Mouse (Mus musculus) mouse embryonic stem cell (cell line): ENCODE results near the gene 4930503B20Rik.

Experiments used
- in situ Hi-C, 2 experiments: fragments of 300-500 bp; cut with MboI; formaldehyde crosslinking; loops; 1 replicate in 1 of 2; 3 replicates in 1 of 2; pipeline ENCODE4 v1.14.3; 2019 to 2020; ENCODE audit warnings: low sequenced_read_pairs in 2 of 2, low pct_unique_long_range_greater_than_20kb in 1 of 2, mixed read lengths in 1 of 2; ENCODE audit not compliant: unreplicated experiment in 1 of 2

4930503B20Rik gene

DNA sequence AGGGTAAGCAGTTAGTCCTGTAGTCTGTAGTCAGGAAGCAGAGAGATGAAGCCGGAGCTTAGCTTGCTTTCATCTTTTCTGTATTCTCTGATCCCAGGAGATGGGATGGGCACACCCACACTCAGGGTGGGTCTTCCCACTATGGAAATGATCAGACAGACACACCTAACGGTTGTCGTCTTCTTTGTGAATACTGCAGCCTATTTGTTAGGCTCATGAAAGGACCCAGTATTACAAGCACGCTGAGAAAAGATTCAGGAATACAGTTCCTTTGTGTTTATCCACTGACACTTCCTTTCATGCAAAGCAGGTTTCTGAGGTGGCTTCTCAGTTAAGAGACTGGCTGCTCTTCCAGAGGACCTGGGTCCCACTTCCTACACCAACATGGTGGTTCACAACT, 39.9 kb downstream of the 4930503B20Rik start:
- in situ Hi-C loops = no loop called here

DNA sequence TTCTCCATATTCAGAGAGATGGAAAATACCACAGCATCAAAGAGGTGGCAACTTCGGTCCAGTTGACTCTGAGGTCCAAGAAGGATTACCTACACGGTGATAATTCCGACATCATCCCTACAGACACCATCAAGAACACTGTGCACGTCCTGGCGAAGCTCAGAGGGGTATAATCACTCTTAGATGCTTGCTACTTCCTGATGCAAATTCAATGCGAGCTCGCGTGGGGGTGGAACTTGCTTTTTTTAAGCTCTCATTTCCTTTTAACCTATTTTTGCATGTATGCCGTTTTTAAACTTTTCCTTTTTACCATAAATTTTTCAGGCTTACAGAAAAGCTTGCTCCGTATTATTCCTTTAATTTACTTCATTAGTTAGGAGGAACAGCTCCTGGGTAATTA, 40.8 kb downstream of the 4930503B20Rik start:
- in situ Hi-C loops = no loop called here

DNA sequence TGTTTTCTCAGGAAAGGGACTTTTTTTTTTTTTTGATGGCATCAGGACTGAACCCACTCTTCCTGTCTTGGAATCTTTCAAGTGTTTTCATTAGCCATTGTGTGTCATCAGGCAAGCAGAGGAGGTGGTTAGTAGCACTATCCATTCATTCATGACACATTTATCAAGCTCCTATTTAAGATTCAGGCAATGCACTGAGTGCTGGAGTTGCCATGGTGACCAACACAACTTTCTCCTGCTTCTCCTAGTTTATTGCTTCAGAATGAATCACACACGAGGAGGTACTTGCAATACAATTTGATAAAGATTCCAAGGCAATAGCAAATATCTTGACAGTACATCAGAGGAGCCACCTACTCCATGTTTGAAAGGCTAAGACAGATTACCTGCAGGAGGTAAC, 43.7 kb downstream of the 4930503B20Rik start:
- in situ Hi-C loops = no loop called here

DNA sequence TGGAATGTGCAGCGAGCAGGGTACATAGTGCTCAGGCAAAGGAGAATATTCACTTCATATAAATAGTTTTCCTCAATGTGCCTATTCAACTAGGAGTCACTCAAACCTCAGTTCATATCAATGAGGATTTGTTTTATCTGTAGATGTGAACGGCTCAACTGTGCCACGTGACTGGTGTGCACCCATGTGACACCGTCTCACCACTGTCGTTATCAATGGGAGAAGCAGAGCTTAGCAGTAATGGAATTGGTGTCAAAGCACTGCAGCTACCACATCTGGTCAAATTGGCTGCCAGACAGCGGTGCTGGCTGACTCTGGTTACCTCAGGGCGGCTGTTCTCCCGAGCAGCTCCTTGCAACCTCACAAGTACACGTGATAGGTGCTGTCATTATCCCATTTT, 46.5 kb downstream of the 4930503B20Rik start:
- in situ Hi-C loops = no loop called here

DNA sequence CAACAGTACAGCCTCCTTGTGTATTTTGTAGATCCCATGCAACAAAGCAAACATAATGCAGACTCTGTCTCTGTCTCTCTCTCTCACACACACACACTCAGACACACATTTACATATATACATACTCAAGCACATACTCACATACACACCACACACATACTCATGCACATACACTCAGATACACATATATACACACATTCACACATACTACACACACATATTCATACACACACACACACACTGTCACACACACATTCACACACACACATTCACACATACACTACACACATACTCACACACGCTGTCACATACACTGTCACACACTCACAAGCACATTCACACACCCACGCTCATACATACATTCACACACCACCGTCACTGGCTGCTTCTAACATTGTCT, 48.6 kb downstream of the 4930503B20Rik start:
- in situ Hi-C loops = no loop called here

DNA sequence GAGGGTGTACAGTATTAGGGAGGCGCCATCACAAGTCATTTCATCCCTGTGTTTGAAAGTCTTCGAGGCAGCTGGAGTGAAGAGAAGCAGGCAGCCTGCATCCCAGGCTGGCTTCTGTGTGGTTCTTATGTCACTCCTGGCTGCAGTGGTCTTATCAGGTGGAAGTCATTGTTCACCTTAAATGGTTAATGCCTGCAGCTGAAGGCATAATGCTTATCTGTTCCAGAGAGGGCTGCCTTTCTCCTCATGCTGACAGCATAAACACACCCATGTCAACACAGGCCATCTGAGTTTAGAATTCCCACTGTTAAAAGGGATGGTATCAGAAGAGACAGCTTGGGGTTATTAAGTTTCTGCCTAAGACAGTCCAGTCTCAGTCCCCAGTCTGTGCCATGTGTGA, 49.9 kb downstream of the 4930503B20Rik start:
- in situ Hi-C loops = no loop called here

DNA sequence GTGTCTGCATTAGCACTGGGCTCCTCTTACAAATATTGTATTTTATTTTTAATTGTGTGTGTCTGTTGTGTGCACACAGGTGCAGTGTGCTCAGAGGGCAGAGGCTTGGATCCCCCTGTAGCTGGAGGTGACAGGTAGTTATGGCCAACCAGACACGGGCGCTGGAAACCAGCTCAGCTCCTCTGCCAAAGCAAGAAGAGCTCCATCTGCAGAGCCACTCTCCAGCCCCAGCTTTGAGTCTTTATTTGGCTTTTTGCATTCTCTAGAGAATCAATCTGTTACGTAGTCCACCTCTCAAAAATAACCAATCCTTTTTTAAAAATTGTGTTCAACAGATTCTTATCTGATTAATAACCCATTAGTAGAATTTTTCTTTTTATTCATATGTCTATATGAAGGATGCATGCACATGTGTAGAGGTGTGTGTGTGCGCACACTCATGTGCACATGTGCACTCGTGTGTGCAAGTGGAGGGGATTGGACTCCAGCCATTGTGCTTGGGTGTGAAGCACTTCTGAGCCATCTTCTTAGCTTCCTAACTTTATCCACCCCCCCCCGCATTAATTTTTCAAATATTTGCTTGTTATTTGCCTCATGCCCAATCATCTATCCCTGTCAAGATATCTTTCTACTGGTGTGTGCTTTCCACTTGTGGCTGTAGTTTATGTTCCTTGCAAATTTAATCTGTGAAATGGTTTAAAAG, 51.8 kb downstream of the 4930503B20Rik start:
- in situ Hi-C loops = no loop called here

DNA sequence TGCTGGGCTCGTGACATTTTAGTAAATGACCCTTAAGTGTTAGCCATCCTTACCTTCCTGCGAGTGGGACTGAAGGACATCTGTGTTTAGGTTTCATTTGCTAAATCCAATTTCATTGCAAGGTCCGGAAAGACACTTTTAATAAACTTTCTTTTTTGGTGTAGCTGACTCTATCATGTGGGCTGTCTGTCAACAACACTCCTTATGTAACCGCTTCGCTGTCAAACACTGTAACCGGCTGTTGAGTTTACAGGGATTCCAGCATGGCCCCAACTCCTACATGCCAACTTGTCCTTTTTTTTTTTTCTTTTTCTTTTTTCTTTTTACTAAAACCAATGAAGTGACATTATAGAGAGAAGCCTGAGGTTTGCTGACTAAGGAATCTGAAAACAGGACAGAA, 52.7 kb downstream of the 4930503B20Rik start:
- in situ Hi-C loops = no loop called here

DNA sequence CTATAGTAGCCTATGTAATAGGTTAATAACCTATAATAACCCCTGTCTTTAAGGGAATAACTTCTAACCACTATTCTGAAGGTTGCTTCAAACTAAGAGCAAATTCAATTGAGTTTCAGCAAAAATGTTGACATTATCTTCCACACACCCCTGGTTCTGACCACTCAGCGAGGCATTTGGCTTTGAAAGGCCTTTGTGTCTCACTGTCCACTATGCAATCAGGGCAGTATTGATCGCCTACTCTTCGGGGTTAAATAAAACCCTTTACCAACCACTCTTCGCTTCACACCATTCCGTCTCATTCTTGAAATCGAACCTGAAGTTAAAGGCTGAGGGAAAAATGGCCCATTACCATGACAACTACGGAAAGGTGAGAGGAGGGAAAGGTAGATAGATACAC, 54.3 kb downstream of the 4930503B20Rik start:
- in situ Hi-C loops = no loop called here

DNA sequence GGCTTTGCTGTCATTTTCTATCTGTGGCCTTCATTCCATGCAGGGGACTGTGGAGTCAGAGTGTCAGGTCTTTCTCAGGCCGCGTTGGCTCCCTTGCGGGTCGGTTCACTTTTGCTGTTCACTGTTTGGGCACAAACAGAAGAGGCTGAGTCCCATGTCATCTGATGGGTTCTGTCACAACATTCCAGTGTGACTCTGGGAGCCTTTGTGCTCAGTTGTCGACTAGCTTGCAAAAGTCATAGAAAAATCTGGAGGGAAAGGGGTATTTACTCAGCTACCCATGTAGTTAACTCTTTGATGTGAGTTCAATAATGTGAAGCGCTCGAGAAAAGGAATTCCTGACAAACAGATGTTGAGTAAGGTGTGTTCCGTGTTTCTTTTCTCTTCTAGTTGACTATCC, 54.7 kb downstream of the 4930503B20Rik start:
- in situ Hi-C loops = no loop called here

DNA sequence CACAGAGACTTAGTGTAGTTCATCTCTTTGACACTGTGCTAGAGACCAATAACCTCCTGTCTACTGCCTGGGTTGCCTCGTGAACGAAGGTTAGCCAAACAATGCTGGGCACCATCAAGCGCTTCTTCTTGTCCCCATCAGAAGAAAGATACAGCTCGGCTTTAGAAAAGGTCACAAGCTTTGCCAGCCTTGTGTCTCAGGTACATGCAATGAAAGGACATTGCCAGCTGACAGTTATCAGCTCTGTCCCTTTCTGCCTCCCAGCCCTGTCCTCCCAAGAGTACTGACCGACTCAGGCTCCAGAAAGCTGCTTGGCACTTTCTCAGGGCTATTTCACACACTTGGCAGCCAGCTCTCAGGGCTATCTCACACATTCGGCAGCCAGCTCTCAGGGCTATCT, 55.7 kb downstream of the 4930503B20Rik start:
- in situ Hi-C loops = no loop called here
